Mouse (Mus musculus): Measurements from ENCODE around the gene Dync1li2. TPM values are rescaled to one million over a fixed set of nuclear protein-coding genes. Genes with fewer than 3 reads are reported as not detected.
A peak's percentile ranks its signal among the peaks of the same experiment; 100 is the strongest.

The Dync1li2 gene
- polyA plus RNA-seq, 1 experiment from 2014 or later: 59.0 TPM

- Histone ChIP-seq H3K9me3 (ENCODE audit: low read length) (no peaks in the 10 kb centered on the region), H3K9ac (replicated peaks; ENCODE audit: low read length) (peak overlapping the region; percentile 41), H3K36me3 (ENCODE audit: insufficient read depth, low read length) (no peaks in the 10 kb centered on the region), H3K4me3 (ENCODE audit: low read length) (no peak overlapping the region), H3K27ac (ENCODE audit: low read length) (peak overlapping the region; percentile 89), H3K4me2 (replicated peaks; ENCODE audit: low read depth, low read length) (no peak overlapping the region; the same call in 1 of the 2 replicates), H3K4me1 (ENCODE audit: insufficient read depth, low read length) (peaks cover 40% of the 10 kb centered on the region), H3K27me3 (ENCODE audit: insufficient read depth, low read length) (no peaks in the 10 kb centered on the region)
- peak; percentile 93 for ATAC-seq (ENCODE audit: low FRiP score, low TSS enrichment)
- 23% methylated on average over 14 of the region's 14 CpGs for WGBS
These were observed 67.7 kb downstream of the Dync1li2 start for GRCm38 (mm10) chr8:104374864-104375846.

DNA sequence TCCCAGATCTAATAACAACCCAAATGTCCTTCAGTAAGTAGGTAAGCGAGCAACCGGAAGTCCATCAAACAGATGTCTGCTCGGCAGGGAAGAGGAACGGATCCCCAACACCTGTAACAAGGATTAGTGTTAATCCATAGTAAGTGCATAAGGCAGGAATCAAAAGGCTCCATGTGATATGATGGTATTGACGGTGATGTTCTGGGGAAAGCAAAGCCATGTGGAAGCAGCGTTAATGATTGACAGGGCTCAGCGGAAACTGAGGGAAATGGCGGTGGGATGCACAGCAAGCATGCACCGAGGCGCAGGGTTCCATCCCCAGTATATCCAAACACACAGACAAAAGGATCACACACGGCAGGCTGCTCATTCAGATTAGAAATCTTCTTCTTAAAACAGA lies 68.6 kb downstream of the Dync1li2 start:
- Histone ChIP-seq H3K4me2 (replicated peaks; ENCODE audit: low read depth, low read length) (peak overlapping the region; percentile 3; the same call in 1 of the 2 replicates), H3K9me3 (ENCODE audit: low read length) (no peaks in the 10 kb centered on the region), H3K27ac (ENCODE audit: low read length) (peak overlapping the region; percentile 89), H3K9ac (replicated peaks; ENCODE audit: low read length) (no peak overlapping the region), H3K36me3 (ENCODE audit: insufficient read depth, low read length) (no peaks in the 10 kb centered on the region), H3K4me1 (ENCODE audit: insufficient read depth, low read length) (peaks cover 45% of the 10 kb centered on the region), H3K27me3 (ENCODE audit: insufficient read depth, low read length) (no peaks in the 10 kb centered on the region), H3K4me3 (ENCODE audit: low read length) (no peak overlapping the region)
- WGBS: 60% methylated on average over 11 of the region's 11 CpGs
- no peak for ATAC-seq (ENCODE audit: low FRiP score, low TSS enrichment)

- Histone ChIP-seq H3K9ac (replicated peaks; ENCODE audit: low read length) (no peak overlapping the region), H3K4me3 (ENCODE audit: low read length) (no peak overlapping the region), H3K9me3 (ENCODE audit: low read length) (no peaks in the 10 kb centered on the region), H3K4me2 (replicated peaks; ENCODE audit: low read depth, low read length) (peak overlapping the region; percentile 3; the same call in 1 of the 2 replicates), H3K27ac (ENCODE audit: low read length) (peak overlapping the region; percentile 89), H3K36me3 (ENCODE audit: insufficient read depth, low read length) (no peaks in the 10 kb centered on the region), H3K27me3 (ENCODE audit: insufficient read depth, low read length) (no peaks in the 10 kb centered on the region), H3K4me1 (ENCODE audit: insufficient read depth, low read length) (peaks cover 43% of the 10 kb centered on the region)
- 67% methylated on average over 11 of the region's 11 CpGs for WGBS
- no peak for ATAC-seq (ENCODE audit: low FRiP score, low TSS enrichment)
These were observed 69.1 kb downstream of the Dync1li2 start for GRCm38 (mm10) chr8:104373779-104374178.

GRCm38 (mm10) chr8:104371121-104371520 lies 71.7 kb downstream of the Dync1li2 start:
- no peaks in the 10 kb centered on the region for H3K9me3 ChIP-seq (ENCODE audit: low read length)
- no peak for ATAC-seq (ENCODE audit: low FRiP score, low TSS enrichment)
- H3K27ac ChIP-seq (ENCODE audit: low read length): no peak overlapping the region
- no peak overlapping the region for H3K9ac ChIP-seq (replicated peaks; ENCODE audit: low read length)
- peaks cover 41% of the 10 kb centered on the region for H3K4me1 ChIP-seq (ENCODE audit: insufficient read depth, low read length)
- no peak overlapping the region for H3K4me3 ChIP-seq (ENCODE audit: low read length)
- H3K36me3 ChIP-seq (ENCODE audit: insufficient read depth, low read length): no peaks in the 10 kb centered on the region
- no peak overlapping the region for H3K4me2 ChIP-seq (replicated peaks; ENCODE audit: low read depth, low read length)
- H3K27me3 ChIP-seq (ENCODE audit: insufficient read depth, low read length): no peaks in the 10 kb centered on the region
- WGBS: 87% methylated on average over 6 of the region's 6 CpGs

DNA sequence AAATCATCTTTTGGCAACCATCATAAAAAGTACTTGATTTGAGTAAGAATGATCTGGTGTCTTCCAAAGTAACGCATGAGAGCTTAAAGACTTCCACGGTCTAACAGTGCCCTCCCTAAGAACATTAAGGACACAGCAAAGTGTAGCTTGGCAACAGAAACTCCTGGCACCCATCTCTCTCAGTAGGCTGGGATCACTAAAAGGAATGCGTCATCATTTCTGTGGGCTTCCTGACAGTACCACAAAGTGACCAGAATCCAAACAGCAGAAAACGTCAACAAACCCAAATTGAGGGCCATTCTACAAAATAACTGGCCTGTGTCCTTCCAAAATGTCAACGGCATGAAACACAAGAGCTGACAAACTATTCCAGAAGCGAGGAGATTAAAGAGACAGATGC lies 72.8 kb downstream of the Dync1li2 start:
- Histone ChIP-seq H3K36me3 (ENCODE audit: insufficient read depth, low read length) (no peaks in the 10 kb centered on the region), H3K9ac (replicated peaks; ENCODE audit: low read length) (no peak overlapping the region), H3K9me3 (ENCODE audit: low read length) (no peaks in the 10 kb centered on the region), H3K27ac (ENCODE audit: low read length) (no peak overlapping the region), H3K4me1 (ENCODE audit: insufficient read depth, low read length) (peaks cover 40% of the 10 kb centered on the region), H3K4me3 (ENCODE audit: low read length) (no peak overlapping the region), H3K27me3 (ENCODE audit: insufficient read depth, low read length) (no peaks in the 10 kb centered on the region), H3K4me2 (replicated peaks; ENCODE audit: low read depth, low read length) (no peak overlapping the region)
- ATAC-seq (ENCODE audit: low FRiP score, low TSS enrichment): no peak
- 63% methylated on average over 6 of the region's 6 CpGs for WGBS

DNA sequence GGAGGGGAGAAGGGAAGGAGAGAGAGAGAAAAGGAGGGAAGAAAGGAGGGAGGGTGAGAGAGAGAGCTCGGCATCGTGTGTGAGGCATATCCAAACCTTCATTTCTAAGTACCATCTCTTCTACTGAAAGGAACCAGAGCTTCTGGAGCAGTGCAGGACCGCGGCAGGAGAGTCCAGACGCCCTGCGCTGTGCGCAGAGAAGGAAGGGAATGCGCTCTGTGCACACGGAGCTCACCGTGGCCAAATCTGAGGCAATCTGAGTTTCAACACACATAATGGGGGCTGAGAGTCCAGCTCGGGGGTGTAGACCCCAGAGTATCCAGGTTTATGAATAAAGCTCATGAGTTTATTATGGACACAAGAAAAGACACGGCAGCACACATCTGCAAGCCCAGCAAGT lies 73.3 kb downstream of the Dync1li2 start:
- H3K36me3 ChIP-seq (ENCODE audit: insufficient read depth, low read length): no peaks in the 10 kb centered on the region
- no peak overlapping the region for H3K4me3 ChIP-seq (ENCODE audit: low read length)
- WGBS: 72% methylated on average over 12 of the region's 12 CpGs
- H3K4me2 ChIP-seq (replicated peaks; ENCODE audit: low read depth, low read length): no peak overlapping the region
- no peaks in the 10 kb centered on the region for H3K27me3 ChIP-seq (ENCODE audit: insufficient read depth, low read length)
- no peak for ATAC-seq (ENCODE audit: low FRiP score, low TSS enrichment)
- no peak overlapping the region for H3K9ac ChIP-seq (replicated peaks; ENCODE audit: low read length)
- 0 out of 2 replicates have a peak overlapping the region, but pooled peaks have one; percentile 26 for H3K27ac ChIP-seq (ENCODE audit: low read length)
- H3K4me1 ChIP-seq (ENCODE audit: insufficient read depth, low read length): peaks cover 38% of the 10 kb centered on the region
- H3K9me3 ChIP-seq (ENCODE audit: low read length): no peaks in the 10 kb centered on the region

Other genes starting within 250 kb of the Dync1li2 start
- gene Tk2, start 194.5 kb downstream of the Dync1li2 start, polyA plus RNA-seq (2015; fragmentation: Nextera tagmentation; extraction: Ambion mirVana): 21.6 and 25.5 TPM in 2 replicates
- 40.0 and 46.7 TPM in 2 replicates for gene Cklf, start 192.2 kb downstream of the Dync1li2 start, polyA plus RNA-seq (2015; fragmentation: Nextera tagmentation; extraction: Ambion mirVana)
- gene Cmtm2a, start 149.9 kb downstream of the Dync1li2 start, polyA plus RNA-seq (2015; fragmentation: Nextera tagmentation; extraction: Ambion mirVana): not detected in 2 replicates
- gene Gm45711, start 133.0 kb downstream of the Dync1li2 start, polyA plus RNA-seq (2015; fragmentation: Nextera tagmentation; extraction: Ambion mirVana): not detected in 2 replicates
- not detected in 2 replicates for gene Cmtm1, start 132.9 kb downstream of the Dync1li2 start, polyA plus RNA-seq (2015; fragmentation: Nextera tagmentation; extraction: Ambion mirVana)
- gene Gm11020, start 121.5 kb downstream of the Dync1li2 start, polyA plus RNA-seq (2015; fragmentation: Nextera tagmentation; extraction: Ambion mirVana): not detected in 2 replicates
- gene Cmtm2b, start 120.8 kb downstream of the Dync1li2 start, polyA plus RNA-seq (2015; fragmentation: Nextera tagmentation; extraction: Ambion mirVana): not detected in 2 replicates
- 172 and 174 TPM in 2 replicates for gene Cmtm3, start 103.6 kb downstream of the Dync1li2 start, polyA plus RNA-seq (2015; fragmentation: Nextera tagmentation; extraction: Ambion mirVana)
- 3.4 and 3.6 TPM in 2 replicates for gene Cmtm4, start 47.2 kb downstream of the Dync1li2 start, polyA plus RNA-seq (2015; fragmentation: Nextera tagmentation; extraction: Ambion mirVana)
- gene Terb1, start 66.9 kb upstream of the Dync1li2 start, polyA plus RNA-seq (2015; fragmentation: Nextera tagmentation; extraction: Ambion mirVana): 0.36 and 0.44 TPM in 2 replicates
- 98.6 and 99.2 TPM in 2 replicates for gene Nae1, start 91.6 kb upstream of the Dync1li2 start, polyA plus RNA-seq (2015; fragmentation: Nextera tagmentation; extraction: Ambion mirVana)
- gene Car7, start 91.6 kb upstream of the Dync1li2 start, polyA plus RNA-seq (2015; fragmentation: Nextera tagmentation; extraction: Ambion mirVana): 2.4 and 3.3 TPM in 2 replicates
- gene Pdp2, start 148.4 kb upstream of the Dync1li2 start, polyA plus RNA-seq (2015; fragmentation: Nextera tagmentation; extraction: Ambion mirVana): 19.2 and 20.3 TPM in 2 replicates
- gene Cdh16, start 181.3 kb upstream of the Dync1li2 start, polyA plus RNA-seq (2015; fragmentation: Nextera tagmentation; extraction: Ambion mirVana): 385 and 427 TPM in 2 replicates
- gene Rrad, start 188.3 kb upstream of the Dync1li2 start, polyA plus RNA-seq (2015; fragmentation: Nextera tagmentation; extraction: Ambion mirVana): 13.5 and 15.0 TPM in 2 replicates
- 106 and 108 TPM in 2 replicates for gene Ciao2b, start 198.9 kb upstream of the Dync1li2 start, polyA plus RNA-seq (2015; fragmentation: Nextera tagmentation; extraction: Ambion mirVana)

All from kidney, embryonic 16.5 days (tissue).